Mouse (Mus musculus) layer of hippocampus, adult 2 months (tissue): Measurements from ENCODE around the gene Lrrc1. TPM values are rescaled to one million over a fixed set of nuclear protein-coding genes. Genes with fewer than 3 reads are reported as not detected.

Source experiments
- DNase-seq, 2 experiments: peaks; one replicate each; pipeline ENCODE4 v3.0.0; 2022; ENCODE audit warnings: low spot score in 2 of 2
- H3K27ac ChIP-seq: fragments of 200-600 bp; 2 replicates; pipeline ENCODE4 v1.8.1; 2022
- H3K4me3 ChIP-seq: fragments of 200-600 bp; 2 replicates; pipeline ENCODE4 v1.8.1; 2022; ENCODE audit warnings: mild to moderate bottlenecking
- CTCF ChIP-seq: fragments of 200-600 bp; conservative IDR thresholded peaks from 2 replicates; pipeline ENCODE4 v1.8.1; 2022; ENCODE audit warnings: antibody characterized with exemption, mild to moderate bottlenecking, moderate library complexity
- total RNA-seq, 2 experiments: library from RNA; stranded (reverse); gene quantifications; 2 replicates each; pipeline ENCODE4 v1.2.3; 2021

Gene Lrrc1
- total RNA-seq, 2 experiments from 2014 or later = 8.4 to 9.1 TPM

DNA sequence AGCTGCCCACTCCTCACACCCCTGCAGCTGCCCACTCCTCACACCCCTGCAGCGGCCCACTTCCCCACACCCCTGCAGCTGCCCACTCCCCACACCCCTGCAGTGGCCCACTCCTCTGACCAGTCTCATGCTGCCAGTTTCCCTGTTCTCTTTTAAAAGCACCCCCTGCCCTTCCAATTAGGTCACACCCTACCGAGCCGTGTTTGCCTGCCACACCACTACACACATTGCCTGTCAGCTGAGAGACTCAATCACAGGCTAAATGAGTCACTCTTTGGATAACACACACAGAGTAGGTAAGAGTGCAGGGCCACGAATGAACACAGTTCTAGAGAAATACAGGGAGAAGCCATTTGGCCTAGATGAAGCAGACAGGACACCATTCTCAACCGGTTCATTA lies 62.4 kb downstream of the Lrrc1 start:
- TF ChIP-seq CTCF = no peak
- DNase-seq = no peak
- no peak overlapping the region for H3K27ac ChIP-seq
- no peak overlapping the region for H3K4me3 ChIP-seq

GRCm38 (mm10) chr9:77481380-77481779 lies 63.3 kb downstream of the Lrrc1 start:
- Histone ChIP-seq H3K27ac (peak overlapping the region; percentile 18; the same call in 1 of the 2 replicates), H3K4me3 (no peak overlapping the region)
- TF ChIP-seq CTCF = no peak
- DNase-seq = no peak

DNA sequence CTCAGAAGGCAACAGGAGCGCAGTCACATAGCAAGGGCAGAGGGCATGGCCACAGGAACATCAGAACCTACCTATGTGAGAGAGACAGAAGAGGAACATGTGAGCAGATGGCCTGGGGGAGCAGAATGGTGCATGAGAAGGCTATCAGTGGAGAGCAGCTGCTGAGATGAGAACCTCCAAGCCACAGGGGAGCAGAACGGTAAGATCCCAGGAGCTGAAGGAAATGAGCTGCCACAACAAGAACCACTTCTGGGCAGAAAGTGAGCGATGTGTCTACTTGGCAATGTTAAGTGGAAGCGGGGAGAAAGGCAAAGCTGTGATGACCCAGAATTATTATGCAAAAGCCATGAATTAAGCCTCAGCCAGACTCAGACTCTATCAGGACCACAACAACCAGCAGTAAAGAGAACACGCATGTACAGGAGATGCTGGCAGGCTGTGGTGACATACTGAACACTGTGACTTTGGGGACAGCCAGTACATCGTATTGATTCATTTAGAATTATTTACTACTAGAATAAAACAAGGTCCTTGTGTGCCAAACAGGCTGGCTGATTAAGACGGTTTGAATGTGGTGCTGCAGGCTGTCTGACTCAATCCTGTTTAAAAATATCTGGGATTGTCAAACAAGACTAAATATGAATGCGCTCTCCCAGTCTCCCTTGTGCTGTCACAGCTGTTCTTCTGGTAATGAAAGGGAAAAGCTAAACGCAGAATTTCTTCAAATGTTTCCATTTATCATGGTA lies 63.9 kb downstream of the Lrrc1 start:
- no peak for TF ChIP-seq CTCF
- DNase-seq = peak; percentile 24 to 62
- peak overlapping the region; percentile 18; the same call in 1 of the 2 replicates for H3K27ac ChIP-seq
- no peak overlapping the region for H3K4me3 ChIP-seq

DNA sequence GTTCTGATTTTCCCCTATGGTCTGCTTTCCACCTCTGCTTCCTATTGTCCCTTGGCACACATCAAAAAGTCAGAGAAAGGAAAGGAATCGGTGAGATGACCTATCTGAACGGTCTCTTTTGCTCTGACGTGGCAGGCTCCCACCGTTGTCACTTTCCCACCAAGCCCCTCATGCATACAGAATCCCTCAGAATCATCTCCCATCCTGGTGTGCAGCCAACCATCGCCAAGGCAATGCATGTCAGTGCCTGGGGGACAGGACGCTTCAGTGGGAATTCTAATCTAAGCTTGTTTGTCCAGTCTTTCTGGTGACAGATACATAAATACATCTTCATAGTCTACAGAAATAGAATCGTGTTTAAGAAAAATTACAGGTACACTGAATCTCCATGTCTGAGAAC lies 64.7 kb downstream of the Lrrc1 start:
- H3K27ac ChIP-seq = no peak overlapping the region
- H3K4me3 ChIP-seq = no peak overlapping the region
- no peak for DNase-seq
- TF ChIP-seq CTCF = no peak

GRCm38 (mm10) chr9:77478166-77478920 lies 66.3 kb downstream of the Lrrc1 start:
- Histone ChIP-seq H3K27ac (no peak overlapping the region), H3K4me3 (no peak overlapping the region)
- DNase-seq = no peak
- no peak for TF ChIP-seq CTCF

GRCm38 (mm10) chr9:77474535-77474934 lies 70.1 kb downstream of the Lrrc1 start:
- H3K4me3 ChIP-seq = no peak overlapping the region
- TF ChIP-seq CTCF = no peak
- H3K27ac ChIP-seq = no peak overlapping the region
- no peak for DNase-seq

GRCm38 (mm10) chr9:77472557-77472956 lies 72.1 kb downstream of the Lrrc1 start:
- no peak for TF ChIP-seq CTCF
- DNase-seq = no peak
- H3K27ac ChIP-seq = no peak overlapping the region
- no peak overlapping the region for H3K4me3 ChIP-seq

GRCm38 (mm10) chr9:77471646-77472220 lies 72.9 kb downstream of the Lrrc1 start:
- no peak for TF ChIP-seq CTCF

DNA sequence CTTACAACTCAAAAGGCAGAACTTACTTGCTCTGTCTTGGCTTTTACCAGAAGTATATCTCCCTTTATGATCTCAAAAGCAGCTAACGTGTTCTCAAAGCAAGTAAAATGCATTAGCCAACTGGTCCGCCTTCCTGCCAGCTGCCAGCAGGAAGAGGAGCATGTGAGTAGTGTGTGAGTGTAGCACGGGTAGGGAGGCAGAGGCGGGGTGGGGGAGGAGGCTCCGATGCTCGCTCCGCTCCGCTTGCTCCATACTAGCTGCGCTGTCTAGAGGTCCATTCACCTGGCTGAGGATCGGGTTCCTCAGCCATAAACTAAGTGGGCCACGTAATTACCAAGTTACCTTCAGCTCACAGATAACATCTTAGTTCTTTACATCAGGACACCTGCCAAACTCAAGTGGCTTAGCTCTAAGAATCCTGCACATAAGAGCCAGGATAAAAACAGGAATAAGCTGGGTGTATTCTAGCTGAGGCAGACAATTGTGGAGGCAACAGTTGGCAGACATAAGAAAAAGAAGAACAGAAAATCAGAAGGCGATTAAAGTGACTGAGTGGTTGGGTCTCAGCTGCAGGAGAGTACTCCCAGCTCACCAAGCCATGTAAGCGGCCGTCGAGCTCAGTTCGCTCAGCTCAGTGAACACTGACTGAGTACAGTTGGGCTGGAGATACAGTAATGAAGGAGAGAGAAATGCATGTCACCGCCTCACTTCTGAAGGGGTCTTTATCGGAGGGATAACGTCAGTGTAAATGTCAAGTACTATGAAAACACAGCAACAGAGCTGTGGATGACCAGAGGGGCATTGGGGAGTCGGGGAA lies 74.7 kb downstream of the Lrrc1 start:
- DNase-seq = peak; percentile 56 to 69
- no peak for TF ChIP-seq CTCF
- Histone ChIP-seq H3K27ac (no peak overlapping the region), H3K4me3 (no peak overlapping the region; the same call in 1 of the 2 replicates)

More at GRCm38 (mm10) chr9:77471646-77472220, 72.9 kb downstream of the Lrrc1 start:
- no peak overlapping the region for H3K27ac ChIP-seq
- DNase-seq = no peak
- no peak overlapping the region for H3K4me3 ChIP-seq

DNA sequence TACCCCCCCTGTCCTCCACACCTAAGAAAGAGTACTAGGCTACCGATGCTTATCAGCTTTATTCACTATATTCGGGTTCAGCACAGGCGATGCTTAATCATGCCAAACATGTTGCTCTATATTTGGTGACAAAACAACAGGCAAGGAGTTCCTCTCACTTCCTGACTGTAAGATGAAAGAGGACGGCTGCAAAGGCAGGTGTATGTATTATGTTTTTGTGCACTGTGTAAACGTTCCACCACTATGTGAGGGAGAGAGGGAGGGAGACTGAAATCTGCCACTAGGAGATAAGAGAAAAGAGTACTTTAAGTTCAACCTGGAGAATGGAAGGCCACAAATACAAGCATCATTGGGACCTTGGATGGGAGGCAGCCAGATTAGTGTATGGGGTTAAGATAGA lies 77.7 kb downstream of the Lrrc1 start:
- H3K4me3 ChIP-seq = no peak overlapping the region
- no peak for DNase-seq
- TF ChIP-seq CTCF = no peak
- no peak overlapping the region for H3K27ac ChIP-seq

- no peak overlapping the region for H3K27ac ChIP-seq
- no peak for TF ChIP-seq CTCF
- DNase-seq = no peak
These were observed 79.3 kb downstream of the Lrrc1 start for GRCm38 (mm10) chr9:77465401-77465800.

DNA sequence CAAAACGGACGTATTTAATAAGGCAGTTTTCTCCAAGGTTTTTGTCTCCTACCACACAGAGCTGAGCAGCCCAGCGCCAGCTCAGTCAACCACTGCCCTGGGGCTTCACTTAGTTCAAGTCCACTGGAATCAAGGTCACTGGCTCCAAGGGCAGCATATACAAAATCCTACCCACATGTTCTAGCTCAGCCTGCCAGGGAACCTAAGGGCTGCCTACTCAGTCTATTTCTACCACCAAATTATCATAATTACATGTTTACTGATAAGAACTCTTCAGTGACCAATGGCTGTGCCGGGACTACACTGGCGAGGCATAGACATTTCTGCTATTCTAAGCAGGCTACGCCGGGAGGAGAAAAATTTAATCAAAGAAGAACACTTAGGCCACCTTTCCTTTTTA lies 80.8 kb downstream of the Lrrc1 start:
- no peak overlapping the region for H3K27ac ChIP-seq
- TF ChIP-seq CTCF = no peak
- no peak overlapping the region for H3K4me3 ChIP-seq
- no peak for DNase-seq

More at GRCm38 (mm10) chr9:77465401-77465800, 79.3 kb downstream of the Lrrc1 start:
- no peak overlapping the region for H3K4me3 ChIP-seq
